Mouse (Mus musculus) Muller cell, postnatal 12 days (primary cell): ENCODE results near the gene Cnot4.
"Not testable (repeated sequence)": the region's sequence is repeated elsewhere in the genome, so short reads cannot be mapped to it uniquely, and the experiment has no call there.

Source experiments
- DNase-seq: peaks from one replicate; pipeline ENCODE4 v3.0.0-alpha.2; 2015; ENCODE audit errors: inconsistent ontology term

Cnot4 gene

GRCm38 (mm10) chr6:35133579-35134488 lies at the start of gene Cnot4:
Gene Cnot4 (minus strand): TSS chr6:35133724.
- DNase-seq = peak; percentile 99

GRCm38 (mm10) chr6:35179299-35179698 lies 45.8 kb upstream of the Cnot4 start:
- DNase-seq = not testable (repeated sequence)

GRCm38 (mm10) chr6:35177650-35178272 lies 44.2 kb upstream of the Cnot4 start:
- DNase-seq = peak; percentile 77

- DNase-seq = peak; percentile 92
Measured at GRCm38 (mm10) chr6:35176979-35177649, 43.6 kb upstream of the Cnot4 start, which contains the start of gene Nup205. Gene Nup205 (plus strand): TSS chr6:35177421.

- DNase-seq = no peak
Measured at GRCm38 (mm10) chr6:35173181-35173580, 39.7 kb upstream of the Cnot4 start.

- not testable (repeated sequence) for DNase-seq
Measured at GRCm38 (mm10) chr6:35172028-35172427, 38.5 kb upstream of the Cnot4 start.

GRCm38 (mm10) chr6:35169250-35169649 lies 35.7 kb upstream of the Cnot4 start:
- no peak for DNase-seq

- no peak for DNase-seq
Measured at GRCm38 (mm10) chr6:35154540-35154939, 21.0 kb upstream of the Cnot4 start.

- no peak for DNase-seq
Measured at GRCm38 (mm10) chr6:35147726-35148422, 14.3 kb upstream of the Cnot4 start.

- no peak for DNase-seq
Measured at GRCm38 (mm10) chr6:35145569-35145968, 12.0 kb upstream of the Cnot4 start.

- no peak for DNase-seq
Measured at GRCm38 (mm10) chr6:35140351-35140750, 6.8 kb upstream of the Cnot4 start.

GRCm38 (mm10) chr6:35134844-35135243 lies 1.3 kb upstream of the Cnot4 start:
- no peak for DNase-seq

GRCm38 (mm10) chr6:35133246-35133578 lies 312 bp downstream of the Cnot4 start:
- no peak for DNase-seq

GRCm38 (mm10) chr6:35132806-35133205 lies 718 bp downstream of the Cnot4 start:
- peak; percentile 22 for DNase-seq

- no peak for DNase-seq
Measured at GRCm38 (mm10) chr6:35122488-35122887, 11.0 kb downstream of the Cnot4 start.

- DNase-seq = no peak
Measured at GRCm38 (mm10) chr6:35121925-35122324, 11.6 kb downstream of the Cnot4 start.

- DNase-seq = no peak
Measured at GRCm38 (mm10) chr6:35102457-35102856, 31.1 kb downstream of the Cnot4 start.

- DNase-seq = no peak
Measured at GRCm38 (mm10) chr6:35084927-35085326, 48.6 kb downstream of the Cnot4 start.

- no peak for DNase-seq
Measured at GRCm38 (mm10) chr6:35075148-35075547, 58.4 kb downstream of the Cnot4 start.

- DNase-seq = no peak
Measured at GRCm38 (mm10) chr6:35071261-35071660, 62.3 kb downstream of the Cnot4 start.

- DNase-seq = no peak
Measured at GRCm38 (mm10) chr6:35062446-35062845, 71.1 kb downstream of the Cnot4 start.

- DNase-seq = no peak
Measured at GRCm38 (mm10) chr6:35043127-35043526, 90.4 kb downstream of the Cnot4 start.
